Mouse (Mus musculus) intestine, embryonic 15.5 days (tissue): ENCODE data around the gene Zfp715. TPM values are rescaled to one million over a fixed set of nuclear protein-coding genes. Genes with fewer than 3 reads are reported as not detected.
A peak's percentile ranks its signal among the peaks of the same experiment; 100 is the strongest.

Experiments
- ATAC-seq: fragments of 200-750 bp; cut with Nextera tagmentation; 2 replicates; pipeline ENCODE4 v1.8.0; 2017; ENCODE audit warnings: moderate TSS enrichment, moderate library complexity
- H3K27ac ChIP-seq: fragments of 300-500 bp; sonication (generic); 2 replicates; pipeline ENCODE4 v1.5.1; 2015; ENCODE audit warnings: mild to moderate bottlenecking, inconsistent platforms
- H3K27me3 ChIP-seq: fragments of 300-500 bp; sonication (generic); replicated peaks from 2 replicates; pipeline ENCODE4 v1.6.1; 2015; ENCODE audit warnings: inconsistent platforms
- H3K36me3 ChIP-seq: fragments of 300-500 bp; sonication (generic); 2 replicates; pipeline ENCODE4 v1.6.1; 2015; ENCODE audit warnings: inconsistent platforms
- H3K4me1 ChIP-seq: fragments of 300-500 bp; sonication (generic); replicated peaks from 2 replicates; pipeline ENCODE4 v1.6.1; 2015; ENCODE audit warnings: inconsistent platforms
- H3K4me2 ChIP-seq: fragments of 300-500 bp; sonication (generic); replicated peaks from 2 replicates; pipeline ENCODE4 v1.6.1; 2015; ENCODE audit warnings: mild to moderate bottlenecking, inconsistent platforms
- H3K4me3 ChIP-seq: fragments of 300-500 bp; sonication (generic); replicated peaks from 2 replicates; pipeline ENCODE4 v1.5.1; 2015; ENCODE audit warnings: inconsistent platforms
- H3K9ac ChIP-seq: fragments of 300-500 bp; sonication (generic); 2 replicates; pipeline ENCODE4 v1.6.1; 2015; ENCODE audit warnings: inconsistent platforms
- H3K9me3 ChIP-seq: fragments of 300-500 bp; sonication (generic); 2 replicates; pipeline ENCODE4 v1.6.1; 2016; ENCODE audit warnings: inconsistent platforms
- WGBS: fragments of 180-500 bp; shearing (Covaris S2); methylation state at CpG from one replicate; pipeline ENCODE4 v1.1.7; 2015; 5-methylcytosine and 5-hydroxymethylcytosine counted together
- polyA plus RNA-seq: library from polyadenylated mRNA; unstranded; fragments of >200 nt; fragmentation: Nextera tagmentation; extraction: Ambion mirVana; gene quantifications from 2 replicates; pipeline ENCODE4 v1.2.1, GENCODE M21; 2015

The Zfp715 gene
- polyA plus RNA-seq, 1 experiment from 2014 or later: 10.7 TPM

DNA sequence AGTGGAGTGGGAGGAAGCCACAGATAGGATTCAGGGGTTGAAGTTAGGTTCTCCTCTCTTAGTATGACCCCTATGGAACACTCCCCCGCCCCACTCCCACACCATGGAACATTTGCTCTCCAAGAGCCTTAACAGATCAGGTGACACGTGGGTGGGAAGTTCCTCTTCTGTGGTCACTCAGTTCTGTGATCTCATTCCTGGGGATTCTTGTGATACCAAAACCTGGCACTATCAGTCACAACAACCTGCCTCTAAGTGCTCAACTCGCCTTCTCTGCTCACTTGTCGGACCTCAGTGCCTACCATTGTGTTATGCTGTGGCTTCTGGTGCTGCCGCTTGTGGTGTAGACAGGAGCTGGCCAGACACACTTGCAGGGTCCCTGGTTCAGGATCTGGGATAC is 30.1 kb upstream of the Zfp715 start:
- H3K27me3 ChIP-seq: no peaks in the 10 kb centered on the region
- H3K27ac ChIP-seq: no peak overlapping the region
- H3K4me2 ChIP-seq: no peak overlapping the region
- no peak for ATAC-seq
- no peaks in the 10 kb centered on the region for H3K4me1 ChIP-seq
- H3K36me3 ChIP-seq: no peaks in the 10 kb centered on the region
- no peaks in the 10 kb centered on the region for H3K9me3 ChIP-seq
- 74% methylated on average over 5 of the region's 5 CpGs for WGBS
- no peak overlapping the region for H3K4me3 ChIP-seq
- no peak overlapping the region for H3K9ac ChIP-seq

DNA sequence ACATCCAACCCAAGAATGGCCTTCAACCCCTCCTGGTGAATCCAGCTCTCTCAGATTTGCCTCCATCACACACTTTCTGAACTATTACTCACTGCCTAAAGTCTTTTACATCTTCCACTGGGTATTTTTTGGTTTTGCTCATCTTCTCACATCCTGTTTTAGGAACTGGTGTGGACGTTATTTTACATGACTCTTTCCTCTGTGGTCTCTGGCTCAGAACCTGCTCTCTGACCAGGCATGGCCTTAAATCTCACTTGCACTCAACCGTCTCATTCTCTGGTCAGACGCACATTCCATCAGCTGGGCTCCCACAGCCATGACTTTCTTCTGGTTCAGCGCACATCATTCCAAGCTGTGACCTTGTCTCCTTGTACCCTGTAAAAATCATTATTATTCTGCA is 27.7 kb upstream of the Zfp715 start:
- H3K27me3 ChIP-seq: no peaks in the 10 kb centered on the region
- no peak overlapping the region for H3K27ac ChIP-seq
- H3K9ac ChIP-seq: no peak overlapping the region
- no peaks in the 10 kb centered on the region for H3K9me3 ChIP-seq
- 80% methylated on average over 4 of the region's 4 CpGs for WGBS
- ATAC-seq: no peak
- no peak overlapping the region for H3K4me3 ChIP-seq
- H3K36me3 ChIP-seq: no peaks in the 10 kb centered on the region
- H3K4me2 ChIP-seq: no peak overlapping the region
- H3K4me1 ChIP-seq: no peaks in the 10 kb centered on the region

DNA sequence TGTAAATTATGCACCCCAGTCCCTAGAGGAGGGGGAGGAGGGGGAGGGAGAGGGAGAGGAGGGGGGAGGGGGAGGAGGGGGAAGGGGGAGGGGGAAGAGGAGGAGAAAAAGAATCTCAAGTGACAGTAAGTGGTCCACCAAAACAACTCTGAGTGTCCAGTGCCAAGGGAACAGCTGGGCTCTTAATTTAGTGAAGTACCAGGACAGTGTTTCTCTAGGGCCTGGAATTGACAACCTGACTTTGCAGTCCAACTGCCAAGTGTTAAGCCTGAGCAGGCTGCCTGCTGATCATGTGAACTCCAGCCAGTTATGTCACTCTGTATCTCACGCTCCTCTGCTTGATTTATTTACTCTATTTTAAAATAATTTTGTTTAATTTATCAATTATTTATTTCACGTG is 20.8 kb upstream of the Zfp715 start:
- Histone ChIP-seq H3K27me3 (no peaks in the 10 kb centered on the region), H3K9ac (no peak overlapping the region), H3K36me3 (no peaks in the 10 kb centered on the region), H3K4me2 (no peak overlapping the region), H3K27ac (no peak overlapping the region), H3K4me1 (no peaks in the 10 kb centered on the region), H3K4me3 (no peak overlapping the region), H3K9me3 (no peaks in the 10 kb centered on the region)
- ATAC-seq: no peak
- WGBS: 44% methylated on average over 2 of the region's 2 CpGs

DNA sequence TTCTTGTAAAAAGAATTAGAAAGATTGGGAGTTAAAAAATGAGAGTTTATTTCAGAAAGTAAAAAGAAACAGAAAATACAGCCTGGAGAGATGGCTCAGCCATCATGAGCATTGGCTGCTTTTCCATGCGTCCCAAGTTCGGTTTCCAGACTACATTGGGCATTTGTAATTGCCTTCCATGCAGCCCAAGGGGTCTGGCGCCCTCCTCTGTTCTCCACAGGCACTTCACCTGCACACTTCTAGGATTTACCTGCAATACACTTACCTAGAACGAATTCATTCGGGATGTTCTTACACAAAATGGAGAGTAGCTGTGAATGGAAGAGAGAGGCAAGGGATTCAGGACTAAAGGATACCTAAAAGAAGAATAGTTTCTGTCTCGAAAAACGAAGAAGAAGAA is 20.1 kb upstream of the Zfp715 start:
- Histone ChIP-seq H3K9ac (no peak overlapping the region), H3K9me3 (no peaks in the 10 kb centered on the region), H3K4me1 (no peaks in the 10 kb centered on the region), H3K4me3 (no peak overlapping the region), H3K4me2 (no peak overlapping the region), H3K27me3 (no peaks in the 10 kb centered on the region), H3K27ac (no peak overlapping the region), H3K36me3 (no peaks in the 10 kb centered on the region)
- 35% methylated on average over 6 of the region's 7 CpGs for WGBS
- no peak for ATAC-seq

DNA sequence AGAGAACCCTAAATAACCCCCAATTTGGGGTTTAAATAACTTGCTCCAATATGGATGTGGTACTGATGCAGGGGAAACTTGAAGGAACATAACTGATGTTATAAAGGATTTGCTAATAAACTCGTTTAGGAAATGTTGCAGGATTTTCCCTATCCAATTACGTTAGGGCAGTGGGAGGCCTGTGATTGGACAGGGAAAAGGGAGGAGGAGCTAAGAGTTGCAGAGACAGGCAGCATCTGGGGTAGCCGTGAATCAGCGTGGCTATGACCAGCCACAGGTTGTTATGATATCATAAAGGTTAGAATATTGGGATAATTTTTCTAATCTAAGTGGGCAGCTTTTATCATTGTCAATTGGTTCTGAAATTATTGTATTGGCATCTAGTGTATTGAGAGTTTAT is 15.0 kb upstream of the Zfp715 start:
- H3K4me1 ChIP-seq: no peaks in the 10 kb centered on the region
- no peak overlapping the region for H3K4me2 ChIP-seq
- H3K9ac ChIP-seq: no peak overlapping the region
- H3K36me3 ChIP-seq: no peaks in the 10 kb centered on the region
- H3K27ac ChIP-seq: no peak overlapping the region
- 65% methylated on average over 4 of the region's 4 CpGs for WGBS
- H3K9me3 ChIP-seq: no peaks in the 10 kb centered on the region
- no peaks in the 10 kb centered on the region for H3K27me3 ChIP-seq
- no peak for ATAC-seq
- H3K4me3 ChIP-seq: no peak overlapping the region

DNA sequence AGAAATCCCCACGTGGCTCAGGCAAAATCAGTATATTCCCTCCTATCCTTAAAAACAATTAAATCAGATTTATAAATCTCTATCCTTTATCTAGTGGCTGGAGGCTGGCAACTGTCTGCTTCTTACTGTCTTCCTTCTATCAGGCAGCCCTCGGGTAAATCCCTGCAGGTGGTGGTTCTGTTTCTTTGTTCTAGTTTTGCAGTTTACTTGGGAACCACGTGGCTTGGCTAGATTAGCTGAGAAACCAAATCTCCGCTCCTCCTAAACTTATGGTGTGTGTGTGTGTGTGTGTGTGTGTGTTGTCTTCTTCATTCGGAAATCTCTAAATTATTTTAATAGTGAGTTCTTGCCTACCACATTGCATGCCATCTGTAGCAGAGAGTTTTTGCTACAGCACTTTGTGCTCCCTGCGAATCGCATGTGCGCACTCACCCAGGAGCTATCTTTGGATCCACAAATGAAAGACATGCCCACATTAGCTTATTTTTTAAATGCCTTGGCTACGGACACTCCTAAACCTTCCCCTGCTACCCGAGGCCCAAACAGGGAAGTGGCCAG is 13.2 kb upstream of the Zfp715 start:
- no peak overlapping the region for H3K4me2 ChIP-seq
- no peak for ATAC-seq
- 58% methylated on average over 10 of the region's 10 CpGs for WGBS
- H3K27me3 ChIP-seq: no peaks in the 10 kb centered on the region
- H3K36me3 ChIP-seq: no peaks in the 10 kb centered on the region
- H3K9ac ChIP-seq: no peak overlapping the region
- no peak overlapping the region for H3K27ac ChIP-seq
- no peaks in the 10 kb centered on the region for H3K9me3 ChIP-seq
- no peak overlapping the region for H3K4me3 ChIP-seq
- H3K4me1 ChIP-seq: no peaks in the 10 kb centered on the region

DNA sequence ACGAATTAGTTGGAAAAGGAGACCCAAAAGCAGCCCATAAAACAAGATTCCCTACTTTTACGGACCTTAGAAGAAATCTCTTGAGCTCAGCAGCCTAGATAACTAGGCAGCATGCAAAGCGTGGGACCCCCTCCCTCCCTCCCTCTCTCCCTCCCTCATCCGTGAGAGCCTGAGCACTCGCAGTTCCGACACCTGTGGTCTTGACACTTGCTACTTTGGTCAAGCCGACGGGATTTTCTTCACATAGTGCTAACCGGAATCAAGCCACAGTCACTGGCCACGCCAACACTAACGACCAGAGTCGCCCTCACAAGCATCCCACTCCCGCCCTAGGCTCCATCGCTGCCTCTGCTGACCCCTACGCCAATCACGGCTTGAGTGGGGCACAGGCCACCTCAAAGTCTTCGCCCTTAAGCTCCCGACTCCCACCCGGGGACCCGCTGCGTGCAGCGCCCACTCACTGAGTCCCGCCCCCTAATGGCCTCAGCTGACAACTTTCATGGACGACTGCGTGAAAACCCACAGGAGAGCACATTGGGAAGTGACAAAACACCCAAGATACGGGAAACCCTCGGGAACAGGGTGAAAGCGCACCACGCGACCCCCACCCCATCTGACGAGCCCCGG is 595 bp downstream of the Zfp715 start:
- H3K4me2 ChIP-seq: peak overlapping the region; percentile 76
- ATAC-seq: peak; percentile 75
- H3K4me3 ChIP-seq: peak overlapping the region; percentile 79
- peak overlapping the region; percentile 85 for H3K9ac ChIP-seq
- WGBS: under 1% methylated on average over 32 of the region's 32 CpGs
- H3K36me3 ChIP-seq: no peaks in the 10 kb centered on the region
- peak overlapping the region; percentile 84 for H3K27ac ChIP-seq
- peaks cover 5% of the 10 kb centered on the region; the same call in 1 of the 2 replicates for H3K4me1 ChIP-seq
- no peaks in the 10 kb centered on the region for H3K9me3 ChIP-seq
- H3K27me3 ChIP-seq: no peaks in the 10 kb centered on the region

DNA sequence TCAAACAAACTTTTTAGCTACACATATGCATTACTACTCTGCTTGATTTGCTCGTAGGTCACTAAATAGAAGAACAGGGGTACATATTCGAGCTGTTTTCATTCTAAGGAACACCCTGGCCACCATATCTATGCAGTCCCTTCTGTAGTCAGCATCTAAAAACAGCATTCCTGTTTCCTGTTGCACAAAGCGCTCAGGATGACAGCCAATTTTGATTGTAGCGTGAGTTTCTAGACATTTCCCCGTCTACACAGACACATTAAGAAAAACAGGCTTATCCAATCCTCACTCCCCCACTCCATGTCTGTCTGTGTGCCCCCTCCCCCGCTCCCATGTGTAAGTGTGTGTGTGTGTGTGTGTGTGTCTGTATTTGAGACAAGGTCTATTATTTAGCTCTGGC is 1.5 kb downstream of the Zfp715 start:
- Histone ChIP-seq H3K4me1 (peaks cover 5% of the 10 kb centered on the region; the same call in 1 of the 2 replicates), H3K9ac (no peak overlapping the region), H3K9me3 (no peaks in the 10 kb centered on the region), H3K27ac (no peak overlapping the region), H3K36me3 (no peaks in the 10 kb centered on the region), H3K27me3 (no peaks in the 10 kb centered on the region), H3K4me3 (peak overlapping the region; percentile 79; the same call in 1 of the 2 replicates), H3K4me2 (peak overlapping the region; percentile 76)
- 73% methylated on average over 6 of the region's 6 CpGs for WGBS
- no peak for ATAC-seq

DNA sequence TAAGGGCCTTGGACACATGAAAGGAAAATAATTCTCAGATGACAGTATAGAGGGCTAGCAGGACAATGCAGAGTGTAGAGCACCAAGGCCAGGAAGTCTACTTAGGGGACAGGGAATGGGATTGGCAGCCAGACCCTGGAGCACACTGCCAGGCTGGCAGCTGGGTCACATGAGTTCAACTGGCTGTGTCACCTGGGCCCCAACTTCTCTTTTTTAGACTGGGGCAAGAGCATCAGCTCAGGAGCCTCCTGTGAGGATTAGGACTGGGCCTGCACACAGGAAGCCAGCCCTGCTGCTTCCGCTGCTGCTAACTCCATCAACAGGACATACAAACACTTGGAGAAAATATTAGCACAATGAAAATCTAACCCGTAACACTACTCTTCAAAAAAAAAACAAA is 4.0 kb downstream of the Zfp715 start:
- H3K27me3 ChIP-seq: no peaks in the 10 kb centered on the region
- 0 out of 2 replicates have a peak, but pooled peaks cover 5% of the 10 kb centered on the region for H3K36me3 ChIP-seq
- no peak for ATAC-seq
- no peak overlapping the region for H3K27ac ChIP-seq
- H3K9ac ChIP-seq: no peak overlapping the region
- peaks cover 5% of the 10 kb centered on the region; the same call in 1 of the 2 replicates for H3K4me1 ChIP-seq
- no peak overlapping the region for H3K4me2 ChIP-seq
- 66% methylated on average over 2 of the region's 2 CpGs for WGBS
- no peak overlapping the region for H3K4me3 ChIP-seq
- no peaks in the 10 kb centered on the region for H3K9me3 ChIP-seq

DNA sequence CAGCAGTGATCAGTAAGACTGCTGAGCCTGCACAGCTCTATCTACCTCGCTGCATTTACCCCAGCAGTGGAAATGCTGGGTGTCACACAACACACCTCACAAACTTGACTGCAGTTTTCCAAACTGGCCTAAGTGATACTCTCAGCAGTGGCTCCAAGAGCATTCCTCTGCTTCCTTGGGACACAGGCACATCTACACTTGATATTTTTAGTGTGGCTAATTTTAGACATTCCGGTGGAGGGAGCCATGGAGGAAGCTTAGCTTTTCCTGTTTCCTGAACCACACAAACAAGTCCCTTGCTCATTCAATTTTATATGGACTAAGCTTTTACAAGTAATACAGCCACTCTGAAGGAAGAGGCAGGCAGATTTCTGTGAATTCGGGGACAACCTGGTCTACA is 7.9 kb downstream of the Zfp715 start:
- Histone ChIP-seq H3K9ac (no peak overlapping the region), H3K9me3 (no peaks in the 10 kb centered on the region), H3K27ac (no peak overlapping the region), H3K27me3 (no peaks in the 10 kb centered on the region), H3K4me2 (no peak overlapping the region), H3K4me3 (no peak overlapping the region), H3K4me1 (no peaks in the 10 kb centered on the region), H3K36me3 (0 out of 2 replicates have a peak, but pooled peaks cover 8% of the 10 kb centered on the region)
- ATAC-seq: no peak
- 82% methylated on average over 3 of the region's 3 CpGs for WGBS

DNA sequence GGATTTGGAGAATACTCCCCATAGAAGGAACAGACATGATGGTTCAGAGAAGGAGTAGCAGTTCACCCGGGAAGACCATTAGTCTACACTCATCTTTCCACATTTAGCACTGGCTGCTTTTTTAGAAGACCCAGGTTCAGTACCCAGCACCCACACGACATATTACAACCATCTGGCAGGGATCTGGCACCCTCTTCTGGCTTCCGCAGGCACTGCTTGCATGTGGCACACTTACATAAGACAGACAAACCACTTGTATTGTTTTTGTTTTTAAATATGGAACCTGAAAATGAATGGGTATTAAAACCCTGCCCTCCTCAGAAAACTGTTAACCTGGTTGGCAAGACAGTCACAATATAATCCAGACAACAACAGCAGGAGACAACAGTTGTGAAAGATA is 21.6 kb downstream of the Zfp715 start:
- no peak for ATAC-seq
- no peaks in the 10 kb centered on the region for H3K36me3 ChIP-seq
- no peak overlapping the region for H3K9ac ChIP-seq
- 94% methylated on average over 3 of the region's 3 CpGs for WGBS
- H3K9me3 ChIP-seq: no peaks in the 10 kb centered on the region
- H3K4me1 ChIP-seq: no peaks in the 10 kb centered on the region
- no peak overlapping the region for H3K4me2 ChIP-seq
- no peaks in the 10 kb centered on the region for H3K27me3 ChIP-seq
- H3K4me3 ChIP-seq: no peak overlapping the region
- H3K27ac ChIP-seq: no peak overlapping the region

DNA sequence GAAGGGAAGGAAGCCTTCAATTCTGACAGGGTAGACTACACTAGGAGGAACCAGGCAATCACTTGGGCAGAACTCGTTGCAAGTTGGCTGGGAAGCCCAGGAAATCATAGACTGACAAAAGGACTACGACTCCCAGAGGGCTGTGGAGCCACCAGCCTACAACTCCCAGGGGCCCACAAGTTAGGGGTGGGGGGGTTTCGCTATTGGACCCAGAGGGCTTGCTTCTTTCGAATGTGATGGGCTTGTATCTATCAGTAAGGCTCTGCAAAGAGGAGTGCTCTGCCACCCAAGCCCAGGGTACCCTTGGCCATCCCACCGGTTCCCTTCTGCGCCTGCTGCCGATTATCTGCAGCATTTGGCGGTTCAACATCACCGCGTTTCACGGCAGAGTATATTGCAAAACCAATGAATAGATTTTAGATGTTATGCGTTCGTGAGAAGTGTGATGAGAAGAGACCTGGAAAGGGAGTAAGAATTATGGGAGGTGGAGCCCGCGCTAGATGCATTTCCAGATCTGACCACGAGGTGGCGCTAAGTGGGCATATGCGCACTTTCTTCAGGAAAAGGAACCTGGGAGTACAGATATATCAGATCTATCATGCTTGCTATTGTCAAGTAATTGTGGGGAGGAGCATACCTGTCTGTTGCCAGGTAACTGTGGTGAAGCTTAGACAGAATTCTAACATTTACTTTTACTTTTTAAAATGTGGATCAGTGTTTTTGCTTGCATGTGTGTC is 30.1 kb downstream of the Zfp715 start:
- H3K27me3 ChIP-seq: no peaks in the 10 kb centered on the region
- no peaks in the 10 kb centered on the region for H3K36me3 ChIP-seq
- H3K9ac ChIP-seq: no peak overlapping the region
- H3K4me3 ChIP-seq: peak overlapping the region; percentile 27
- 9% methylated on average over 18 of the region's 18 CpGs for WGBS
- peak; percentile 67 for ATAC-seq
- no peaks in the 10 kb centered on the region for H3K4me1 ChIP-seq
- H3K9me3 ChIP-seq: no peaks in the 10 kb centered on the region
- no peak overlapping the region for H3K27ac ChIP-seq
- peak overlapping the region; percentile 50 for H3K4me2 ChIP-seq

DNA sequence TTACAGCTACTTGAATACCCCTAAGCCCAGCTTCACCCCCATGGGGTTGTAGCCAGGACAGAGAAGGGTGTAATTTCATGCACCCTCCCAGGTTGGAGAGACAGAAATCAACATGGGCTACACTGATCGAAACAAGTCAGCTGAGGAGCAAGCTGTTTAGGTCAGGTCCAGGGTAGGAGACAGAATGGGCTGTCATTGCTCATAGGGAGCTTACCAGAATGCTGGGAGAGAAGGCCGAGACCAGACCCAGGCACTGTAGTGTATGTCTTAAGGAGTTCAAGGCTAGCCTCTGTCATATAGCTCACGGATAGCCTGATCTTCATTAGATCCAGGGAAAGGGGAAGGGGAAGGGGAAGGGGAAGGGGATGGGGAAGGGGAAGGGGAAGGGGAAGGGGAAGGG is 30.6 kb downstream of the Zfp715 start:
- Histone ChIP-seq H3K9ac (no peak overlapping the region), H3K9me3 (no peaks in the 10 kb centered on the region), H3K4me2 (no peak overlapping the region), H3K36me3 (no peaks in the 10 kb centered on the region), H3K4me3 (no peak overlapping the region), H3K27me3 (no peaks in the 10 kb centered on the region), H3K27ac (no peak overlapping the region), H3K4me1 (no peaks in the 10 kb centered on the region)
- WGBS: 81% methylated on average over 3 of the region's 3 CpGs
- no peak for ATAC-seq
